26 mouse cellular contexts compared by ENCODE assay signal in the genomic region with DNA sequence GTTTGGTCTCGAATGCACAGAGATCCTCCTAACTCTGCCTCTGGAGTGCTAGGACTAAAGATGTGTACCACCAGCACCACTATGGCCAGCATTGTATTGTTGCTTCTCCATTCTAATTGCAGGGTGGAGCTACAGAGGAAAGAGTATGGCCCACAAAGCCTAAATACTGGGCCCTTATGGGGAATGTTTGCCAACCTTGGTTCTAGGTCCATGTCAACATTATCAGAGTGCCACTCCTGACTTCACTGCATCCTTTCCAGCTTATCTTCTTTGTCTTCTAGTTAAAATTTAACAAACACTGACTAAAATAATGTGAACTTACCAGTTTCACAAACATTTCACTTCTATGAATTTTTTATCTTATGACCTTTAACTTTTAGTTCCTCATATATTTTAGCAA. TPM values are rescaled to one million over a fixed set of nuclear protein-coding genes. Genes with fewer than 3 reads are reported as not detected.
A peak's percentile ranks its signal among the peaks of the same experiment; 100 is the strongest.
DNase-seq lines count a peak whose midpoint lies in the region; ATAC-seq lines count a peak whose summit lies in the region.
"Had no signal": no experiment of that assay in that cellular context is flagged by ENCODE, and none has a peak within 500 bp of the region (broad histone marks: within the 10 kb centered on the region; RNA-seq: fewer than 3 reads in every experiment).

No protein-coding gene starts in this region.

- H3K9ac ChIP-seq in stomach, embryonic 15.5 days, result no peak overlapping the region
- H3K9ac ChIP-seq: embryonic facial prominence, embryonic 13.5 days; forebrain, embryonic 12.5 days; heart, embryonic 13.5 days had no signal

- no peak overlapping the region for H3K27ac ChIP-seq in heart, embryonic 10.5 days
- H3K27ac ChIP-seq in stomach, embryonic 15.5 days, result peak overlapping the region; percentile 77
- H3K27ac ChIP-seq: embryonic facial prominence, embryonic 13.5 days; forebrain, embryonic 12.5 days; heart, embryonic 13.5 days had no signal

- H3K4me2 ChIP-seq in stomach, embryonic 15.5 days, result no peak overlapping the region
- H3K4me2 ChIP-seq: embryonic facial prominence, embryonic 13.5 days; forebrain, embryonic 12.5 days; heart, embryonic 13.5 days had no signal

- ATAC-seq in stomach, embryonic 15.5 days (ENCODE audit: insufficient read depth, low FRiP score, low read depth), result peak; percentile 36; the same call in 1 of the 2 replicates
- no peak for ATAC-seq in granulocyte monocyte progenitor cell, adult 5-6 weeks (replicated peaks; ENCODE audit: poor library complexity, severe bottlenecking)
- ATAC-seq: CD4-positive, CD25-positive, alpha-beta regulatory T cell, adult 4 months; forebrain, embryonic 16.5 days had no signal

- H3K27me3 ChIP-seq in heart, embryonic 10.5 days (ENCODE audit: insufficient read depth, poor library complexity, severe bottlenecking), result peaks cover 31% of the 10 kb centered on the region
- H3K27me3 ChIP-seq in stomach, embryonic 15.5 days (replicated peaks), result no peaks in the 10 kb centered on the region
- H3K27me3 ChIP-seq: embryonic facial prominence, embryonic 13.5 days; forebrain, embryonic 12.5 days had no signal

- DNase-seq in heart, adult 11 months, result peak; percentile 53
- DNase-seq in heart, embryonic 10.5 days (ENCODE audit: low spot score), result no peak
- peak; percentile 12 for DNase-seq in urinary bladder, adult 2 months (ENCODE audit: low spot score)
- no peak for DNase-seq in urinary bladder, adult 18-20 months (ENCODE audit: low spot score in 2 of 2)
- DNase-seq in right cerebral cortex, adult 2 months (ENCODE audit: low spot score in 2 of 2), result no peak
- DNase-seq: adrenal gland, postnatal 10 days; B cell, adult 2 months; cerebellum, adult 11 months; cerebellum, adult 8-10 months; cerebellum, postnatal 14 days; gastrocnemius, postnatal 10 days; heart, postnatal 36 days had no signal

- H3K9me3 ChIP-seq in heart, embryonic 10.5 days, result no peaks in the 10 kb centered on the region
- H3K9me3 ChIP-seq in stomach, embryonic 15.5 days, result no peaks in the 10 kb centered on the region
- H3K9me3 ChIP-seq: embryonic facial prominence, embryonic 13.5 days; forebrain, embryonic 12.5 days; G1E; heart, embryonic 13.5 days had no signal

- H3K36me3 ChIP-seq in heart, embryonic 10.5 days, result no peaks in the 10 kb centered on the region
- H3K36me3 ChIP-seq in stomach, embryonic 15.5 days, result no peaks in the 10 kb centered on the region
- H3K36me3 ChIP-seq: embryonic facial prominence, embryonic 13.5 days; forebrain, embryonic 12.5 days; G1E; heart, embryonic 13.5 days had no signal

- H3K4me3 ChIP-seq in heart, embryonic 10.5 days, result no peak overlapping the region
- no peak overlapping the region for H3K4me3 ChIP-seq in stomach, embryonic 15.5 days (replicated peaks)
- H3K4me3 ChIP-seq: embryonic facial prominence, embryonic 13.5 days; forebrain, embryonic 12.5 days; heart, embryonic 13.5 days had no signal

- 73% methylated on average over 1 of the region's 1 CpGs for WGBS in heart, embryonic 10.5 days
- WGBS in stomach, embryonic 15.5 days, result 58% methylated on average over 1 of the region's 1 CpGs

- peaks cover 8% of the 10 kb centered on the region for H3K4me1 ChIP-seq in heart, embryonic 10.5 days
- H3K4me1 ChIP-seq in stomach, embryonic 15.5 days, result no peaks in the 10 kb centered on the region
- H3K4me1 ChIP-seq: embryonic facial prominence, embryonic 13.5 days; forebrain, embryonic 12.5 days; heart, embryonic 13.5 days had no signal

RNA-seq across cellular contexts. Expression of a gene that starts 8.8 kb away (rescaled TPM):
- polyA plus RNA-seq in heart, embryonic 10.5 days (2016; fragmentation: Nextera tagmentation; extraction: Ambion mirVana), result 30.1 and 62.2 TPM in 2 replicates
- 9,762 and 10,289 TPM in 2 replicates for polyA plus RNA-seq in urinary bladder, adult 2 months (2012; rRNA removed)
- polyA plus RNA-seq in stomach, embryonic 15.5 days (2015; fragmentation: Nextera tagmentation; extraction: Ambion mirVana), result 546 and 570 TPM in 2 replicates
- total RNA-seq in granulocyte monocyte progenitor cell, adult 5-6 weeks (2014; fragmentation: Nextera tagmentation), result 1,142 and 1,261 TPM in 2 replicates
- 468 and 672 TPM in 2 replicates for total RNA-seq in granulocyte monocyte progenitor cell, adult 5-6 weeks (2017)
- total RNA-seq: G1E had no signal

RNA-seq across cellular contexts. Expression of a gene that starts 18.1 kb away (rescaled TPM):
- 16.9 and 21.1 TPM in 2 replicates for polyA plus RNA-seq in heart, embryonic 10.5 days (2016; fragmentation: Nextera tagmentation; extraction: Ambion mirVana)
- 128 and 151 TPM in 2 replicates for polyA plus RNA-seq in urinary bladder, adult 2 months (2012; rRNA removed)
- 23.0 and 28.8 TPM in 2 replicates for polyA plus RNA-seq in stomach, embryonic 15.5 days (2015; fragmentation: Nextera tagmentation; extraction: Ambion mirVana)
- 21.7 and 31.2 TPM in 2 replicates for total RNA-seq in granulocyte monocyte progenitor cell, adult 5-6 weeks (2014; fragmentation: Nextera tagmentation)
- 16.3 and 35.5 TPM in 2 replicates for total RNA-seq in granulocyte monocyte progenitor cell, adult 5-6 weeks (2017)
- total RNA-seq: G1E had no signal
- polyA plus RNA-seq: G1E had no signal

RNA-seq across cellular contexts. Expression of a gene that starts 40.3 kb away (rescaled TPM):
- 46.9 and 47.2 TPM in 2 replicates for polyA plus RNA-seq in heart, embryonic 10.5 days (2016; fragmentation: Nextera tagmentation; extraction: Ambion mirVana)
- 148 and 153 TPM in 2 replicates for polyA plus RNA-seq in urinary bladder, adult 2 months (2012; rRNA removed)
- polyA plus RNA-seq in stomach, embryonic 15.5 days (2015; fragmentation: Nextera tagmentation; extraction: Ambion mirVana), result 173 and 200 TPM in 2 replicates
- total RNA-seq in granulocyte monocyte progenitor cell, adult 5-6 weeks (2014; fragmentation: Nextera tagmentation), result 2.2 and 6.2 TPM in 2 replicates
- total RNA-seq in granulocyte monocyte progenitor cell, adult 5-6 weeks (2017), result 4.3 and 5.6 TPM in 2 replicates
- total RNA-seq: G1E had no signal
- polyA plus RNA-seq: CD4-positive, CD25-positive, alpha-beta regulatory T cell, adult 4 months; G1E had no signal

RNA-seq across cellular contexts. Expression of a gene that starts 57.5 kb away (rescaled TPM):
- polyA plus RNA-seq in heart, embryonic 10.5 days (2016; fragmentation: Nextera tagmentation; extraction: Ambion mirVana), result 1.2 TPM in 1 of 2 replicates, not detected in the other
- 0.45 and 0.75 TPM in 2 replicates for polyA plus RNA-seq in urinary bladder, adult 2 months (2012; rRNA removed)
- polyA plus RNA-seq in stomach, embryonic 15.5 days (2015; fragmentation: Nextera tagmentation; extraction: Ambion mirVana), result 70.3 and 88.2 TPM in 2 replicates
- not detected in 2 replicates for total RNA-seq in granulocyte monocyte progenitor cell, adult 5-6 weeks (2014; fragmentation: Nextera tagmentation)
- total RNA-seq in granulocyte monocyte progenitor cell, adult 5-6 weeks (2017), result not detected in 2 replicates
- total RNA-seq: G1E; gastrocnemius, postnatal 10 days; gastrocnemius, postnatal 4 days; heart, adult 8-10 months; heart, postnatal 36 days had no signal
- polyA plus RNA-seq: brain, embryonic 14.5 days; CD4-positive, CD25-positive, alpha-beta regulatory T cell, adult 4 months; embryonic facial prominence, embryonic 13.5 days; forebrain, embryonic 12.5 days; forebrain, embryonic 16.5 days; frontal cortex, adult 2 months; G1E; heart, embryonic 13.5 days; heart, postnatal 0 days; hindbrain, embryonic 11.5 days had no signal

RNA-seq across cellular contexts. Expression of a gene that starts 59.9 kb away (rescaled TPM):
- 57.5 and 62.8 TPM in 2 replicates for polyA plus RNA-seq in heart, embryonic 10.5 days (2016; fragmentation: Nextera tagmentation; extraction: Ambion mirVana)
- 33.5 and 37.8 TPM in 2 replicates for polyA plus RNA-seq in urinary bladder, adult 2 months (2012; rRNA removed)
- 49.0 and 56.1 TPM in 2 replicates for polyA plus RNA-seq in stomach, embryonic 15.5 days (2015; fragmentation: Nextera tagmentation; extraction: Ambion mirVana)
- 126 and 158 TPM in 2 replicates for total RNA-seq in granulocyte monocyte progenitor cell, adult 5-6 weeks (2014; fragmentation: Nextera tagmentation)
- total RNA-seq in granulocyte monocyte progenitor cell, adult 5-6 weeks (2017), result 54.6 and 69.6 TPM in 2 replicates

Comparison
In these comparisons a context has a peak if more than half of its experiments do, and no peak if none do; other contexts are left out.
1. DNase-seq: peak in heart, adult 11 months (single experiment) and urinary bladder, adult 2 months (single experiment); none in heart, embryonic 10.5 days (single experiment), urinary bladder, adult 18-20 months (0 of 2) and right cerebral cortex, adult 2 months (0 of 2).
2. RNA of a gene that starts 8.8 kb away (polyA plus RNA-seq): 9,762 to 10,289 TPM in urinary bladder, adult 2 months; 546 to 570 TPM in stomach, embryonic 15.5 days and 30.1 to 62.2 TPM in heart, embryonic 10.5 days; every median in the first group is over 10 times any median in the second.